Mouse (Mus musculus): ENCODE data around the gene Ndufs5. TPM values are rescaled to one million over a fixed set of nuclear protein-coding genes. Genes with fewer than 3 reads are reported as not detected.
A peak's percentile ranks its signal among the peaks of the same experiment; 100 is the strongest.

The Ndufs5 gene
- polyA plus RNA-seq, 1 experiment = 484 TPM

GRCm38 (mm10) chr4:123669696-123670095 is 48.3 kb downstream of the Ndufs5 start:
- Histone ChIP-seq H3K4me3 (no peak overlapping the region), H3K36me3 (ENCODE audit: control insufficient read depth, insufficient read depth) (no peaks in the 10 kb centered on the region), H3ac (ENCODE audit: control insufficient read depth, insufficient read length) (no peak overlapping the region), H3K79me2 (ENCODE audit: control insufficient read depth, insufficient read depth) (peaks cover 8% of the 10 kb centered on the region), H3K27me3 (ENCODE audit: control insufficient read depth, insufficient read depth, insufficient read length) (no peaks in the 10 kb centered on the region), H3K4me2 (ENCODE audit: low read depth) (no peak overlapping the region)
- TF ChIP-seq MAX (IDR thresholded peaks at IDR 0.05; ENCODE audit: low read depth) (no peak), MYOG (IDR thresholded peaks at IDR 0.05; ENCODE audit: control insufficient read depth in 1 of 3, insufficient read depth in 1 of 3, insufficient read length in 2 of 3, low read depth in 2 of 3) (no peak), POLR2AphosphoS2 (IDR thresholded peaks at IDR 0.05; ENCODE audit: insufficient read length, low read depth) (no peak), CEBPB (IDR thresholded peaks at IDR 0.05; ENCODE audit: insufficient read depth, poor library complexity, severe bottlenecking) (no peak), TCF12 (IDR thresholded peaks at IDR 0.05; ENCODE audit: insufficient read depth, poor library complexity, severe bottlenecking) (no peak), USF1 (IDR thresholded peaks at IDR 0.05; ENCODE audit: low read depth) (no peak), MYOD1 (IDR thresholded peaks at IDR 0.05; ENCODE audit: control insufficient read depth in 1 of 3, insufficient read length in 2 of 3, low read depth in 2 of 3) (no peak), REST (IDR thresholded peaks at IDR 0.05; ENCODE audit: insufficient read depth, insufficient read length) (no peak), SRF (IDR thresholded peaks at IDR 0.05; ENCODE audit: control insufficient read depth, insufficient read length, low read depth) (no peak), POLR2A (IDR thresholded peaks at IDR 0.05; ENCODE audit: insufficient read length, low read depth) (no peak), TCF3 (IDR thresholded peaks at IDR 0.05; ENCODE audit: insufficient read length, low read depth) (no peak)

DNA sequence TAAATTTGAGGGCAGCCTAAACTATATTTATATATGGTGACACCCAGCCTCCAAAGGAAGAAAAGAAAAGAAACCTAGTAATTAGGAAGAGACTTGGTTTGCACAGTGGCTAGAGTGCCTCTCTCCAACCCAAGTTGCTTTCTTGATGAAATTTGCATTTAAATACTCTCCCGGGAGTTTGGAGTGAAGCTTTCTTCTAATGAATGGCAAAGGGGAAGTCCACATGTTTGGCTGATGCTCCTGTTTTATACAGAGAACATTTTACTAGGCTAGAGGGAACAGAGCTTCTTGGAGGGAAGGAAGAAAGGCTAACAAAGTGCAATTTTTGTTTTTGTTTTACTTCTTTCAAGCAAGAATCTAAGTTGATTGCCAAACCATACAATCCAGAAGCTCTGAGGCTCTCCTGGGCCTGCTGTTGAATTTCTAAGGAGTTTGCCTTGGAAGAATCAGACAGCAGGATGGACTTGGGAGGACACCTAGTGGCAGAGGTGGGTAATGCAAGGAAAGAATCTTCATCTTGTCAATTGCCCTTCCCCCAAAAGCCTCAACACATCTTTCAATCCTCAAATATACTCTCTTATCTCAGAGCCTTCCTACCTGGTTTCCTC is 50.6 kb downstream of the Ndufs5 start:
- Histone ChIP-seq H3K36me3 (ENCODE audit: control insufficient read depth, insufficient read depth) (no peaks in the 10 kb centered on the region), H3ac (ENCODE audit: control insufficient read depth, insufficient read length) (no peak overlapping the region), H3K4me2 (ENCODE audit: low read depth) (no peak overlapping the region), H3K4me3 (no peak overlapping the region), H3K27me3 (ENCODE audit: control insufficient read depth, insufficient read depth, insufficient read length) (no peaks in the 10 kb centered on the region), H3K79me2 (ENCODE audit: control insufficient read depth, insufficient read depth) (peaks cover 26% of the 10 kb centered on the region)
- no peak for TF ChIP-seq CEBPB (IDR thresholded peaks at IDR 0.05; ENCODE audit: insufficient read depth, poor library complexity, severe bottlenecking)
- TF ChIP-seq MAX (IDR thresholded peaks at IDR 0.05; ENCODE audit: low read depth) = no peak
- TF ChIP-seq TCF3 (IDR thresholded peaks at IDR 0.05; ENCODE audit: insufficient read length, low read depth) = no peak
- TF ChIP-seq POLR2A (IDR thresholded peaks at IDR 0.05; ENCODE audit: insufficient read length, low read depth) = no peak
- TF ChIP-seq E2F4 (IDR thresholded peaks at IDR 0.05; ENCODE audit: insufficient read depth) = no peak
- no peak for TF ChIP-seq TCF12 (IDR thresholded peaks at IDR 0.05; ENCODE audit: insufficient read depth, poor library complexity, severe bottlenecking)
- no peak for TF ChIP-seq POLR2AphosphoS2 (IDR thresholded peaks at IDR 0.05; ENCODE audit: insufficient read length, low read depth)
- TF ChIP-seq SRF (IDR thresholded peaks at IDR 0.05; ENCODE audit: control insufficient read depth, insufficient read length, low read depth) = no peak
- no peak for TF ChIP-seq MYOD1 (IDR thresholded peaks at IDR 0.05; ENCODE audit: control insufficient read depth in 1 of 3, insufficient read length in 2 of 3, low read depth in 2 of 3)
- no peak for TF ChIP-seq REST (IDR thresholded peaks at IDR 0.05; ENCODE audit: insufficient read depth, insufficient read length)
- no peak for TF ChIP-seq MYOG (IDR thresholded peaks at IDR 0.05; ENCODE audit: control insufficient read depth in 1 of 3, insufficient read depth in 1 of 3, insufficient read length in 2 of 3, low read depth in 2 of 3)
- no peak for TF ChIP-seq USF1 (IDR thresholded peaks at IDR 0.05; ENCODE audit: low read depth)

DNA sequence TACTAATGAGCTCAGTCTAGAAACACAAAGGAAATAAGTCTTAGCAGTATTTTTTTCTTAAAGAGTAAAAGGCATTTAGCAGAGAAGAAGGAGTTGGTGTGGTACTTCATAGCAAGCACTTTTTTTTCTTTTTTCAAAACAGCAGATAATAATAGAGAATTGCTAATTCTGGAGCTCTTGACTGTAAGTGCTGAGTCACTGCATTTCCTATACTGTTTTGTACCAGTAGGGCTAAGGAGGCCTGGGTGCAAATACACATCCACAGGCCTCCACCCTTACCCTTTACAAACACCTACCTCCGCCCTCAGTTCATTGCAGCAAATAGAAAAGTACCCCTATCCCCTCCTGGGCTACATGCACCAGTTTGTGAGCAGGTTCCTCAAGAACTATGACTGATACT is 51.5 kb downstream of the Ndufs5 start:
- Histone ChIP-seq H3K79me2 (ENCODE audit: control insufficient read depth, insufficient read depth) (peaks cover 34% of the 10 kb centered on the region), H3K27me3 (ENCODE audit: control insufficient read depth, insufficient read depth, insufficient read length) (no peaks in the 10 kb centered on the region), H3K4me3 (no peak overlapping the region), H3ac (ENCODE audit: control insufficient read depth, insufficient read length) (no peak overlapping the region), H3K4me2 (ENCODE audit: low read depth) (no peak overlapping the region), H3K36me3 (ENCODE audit: control insufficient read depth, insufficient read depth) (no peaks in the 10 kb centered on the region)
- TF ChIP-seq POLR2AphosphoS2 (IDR thresholded peaks at IDR 0.05; ENCODE audit: insufficient read length, low read depth) = no peak
- no peak for TF ChIP-seq E2F4 (IDR thresholded peaks at IDR 0.05; ENCODE audit: insufficient read depth)
- TF ChIP-seq CEBPB (IDR thresholded peaks at IDR 0.05; ENCODE audit: insufficient read depth, poor library complexity, severe bottlenecking) = no peak
- no peak for TF ChIP-seq MAX (IDR thresholded peaks at IDR 0.05; ENCODE audit: low read depth)
- no peak for TF ChIP-seq POLR2A (IDR thresholded peaks at IDR 0.05; ENCODE audit: insufficient read length, low read depth)
- no peak for TF ChIP-seq MYOG (IDR thresholded peaks at IDR 0.05; ENCODE audit: control insufficient read depth in 1 of 3, insufficient read depth in 1 of 3, insufficient read length in 2 of 3, low read depth in 2 of 3)
- TF ChIP-seq TCF3 (IDR thresholded peaks at IDR 0.05; ENCODE audit: insufficient read length, low read depth) = no peak
- no peak for TF ChIP-seq MYOD1 (IDR thresholded peaks at IDR 0.05; ENCODE audit: control insufficient read depth in 1 of 3, insufficient read length in 2 of 3, low read depth in 2 of 3)
- no peak for TF ChIP-seq SRF (IDR thresholded peaks at IDR 0.05; ENCODE audit: control insufficient read depth, insufficient read length, low read depth)
- no peak for TF ChIP-seq REST (IDR thresholded peaks at IDR 0.05; ENCODE audit: insufficient read depth, insufficient read length)
- TF ChIP-seq USF1 (IDR thresholded peaks at IDR 0.05; ENCODE audit: low read depth) = no peak
- TF ChIP-seq TCF12 (IDR thresholded peaks at IDR 0.05; ENCODE audit: insufficient read depth, poor library complexity, severe bottlenecking) = no peak

DNA sequence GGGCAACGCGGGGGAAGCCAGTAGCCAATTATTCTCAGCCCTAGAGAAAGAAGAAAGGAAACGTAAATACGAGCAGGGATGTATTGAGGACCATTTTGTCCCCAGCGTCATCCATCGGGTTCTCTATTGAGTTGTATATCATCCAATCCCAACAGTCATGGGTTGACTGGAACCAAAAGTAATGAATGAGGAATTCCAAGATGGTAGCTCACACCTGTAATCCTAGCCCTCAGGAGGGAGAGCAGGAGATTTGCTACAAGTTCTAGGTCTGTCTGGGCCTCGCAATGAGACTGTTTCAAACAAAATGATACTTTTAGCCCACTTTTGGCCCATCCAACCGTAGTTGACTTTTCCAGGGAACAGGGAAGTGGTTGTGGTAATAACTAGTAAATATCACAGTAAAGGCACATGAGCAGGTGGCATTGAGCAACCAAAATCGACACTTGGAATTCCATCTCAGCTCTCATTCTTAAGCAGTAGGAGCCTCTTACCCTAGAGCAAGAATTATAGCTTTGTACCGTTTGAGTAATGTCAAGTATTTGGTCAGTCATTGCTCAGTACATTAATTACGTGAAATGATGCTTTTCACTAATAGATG is 52.2 kb downstream of the Ndufs5 start:
- Histone ChIP-seq H3K79me2 (ENCODE audit: control insufficient read depth, insufficient read depth) (peaks cover 42% of the 10 kb centered on the region), H3ac (ENCODE audit: control insufficient read depth, insufficient read length) (peak overlapping the region; percentile 97), H3K36me3 (ENCODE audit: control insufficient read depth, insufficient read depth) (no peaks in the 10 kb centered on the region), H3K4me2 (ENCODE audit: low read depth) (peak overlapping the region; percentile 99), H3K4me3 (peak overlapping the region; percentile 41), H3K27me3 (ENCODE audit: control insufficient read depth, insufficient read depth, insufficient read length) (no peaks in the 10 kb centered on the region)
- TF ChIP-seq USF1 (IDR thresholded peaks at IDR 0.05; ENCODE audit: low read depth) = no peak

All from myocyte (in vitro differentiated cells).